Mouse (Mus musculus) embryonic facial prominence, embryonic 13.5 days (tissue): ENCODE measurements around the gene Tbx1. TPM values are rescaled to one million over a fixed set of nuclear protein-coding genes. Genes with fewer than 3 reads are reported as not detected.
A peak's percentile ranks its signal among the peaks of the same experiment; 100 is the strongest.

ENCODE experiments used
- ATAC-seq: fragments of 200-750 bp; cut with Nextera tagmentation; 2 replicates; pipeline ENCODE4 v1.8.0; 2017; ENCODE audit warnings: low read depth; ENCODE audit not compliant: insufficient number of reproducible peaks, insufficient read depth, low FRiP score, low TSS enrichment
- H3K27ac ChIP-seq: fragments of 300-500 bp; sonication (generic); 2 replicates; pipeline ENCODE4 v1.5.1; 2015; ENCODE audit warnings: moderate library complexity, mild to moderate bottlenecking, inconsistent platforms
- H3K27me3 ChIP-seq: fragments of 300-500 bp; sonication (generic); 2 replicates; pipeline ENCODE4 v1.6.1; 2015; ENCODE audit warnings: mild to moderate bottlenecking, inconsistent platforms
- H3K36me3 ChIP-seq: fragments of 300-500 bp; sonication (generic); 2 replicates; pipeline ENCODE4 v1.6.1; 2015; ENCODE audit warnings: mild to moderate bottlenecking, inconsistent platforms
- H3K4me1 ChIP-seq: fragments of 300-500 bp; sonication (generic); 2 replicates; pipeline ENCODE4 v1.6.1; 2015; ENCODE audit warnings: inconsistent platforms
- H3K4me2 ChIP-seq: fragments of 300-500 bp; sonication (generic); 2 replicates; pipeline ENCODE4 v1.6.1; 2015; ENCODE audit warnings: moderate library complexity, mild to moderate bottlenecking, inconsistent platforms
- H3K4me3 ChIP-seq: fragments of 300-500 bp; sonication (generic); 2 replicates; pipeline ENCODE4 v1.5.1; 2015; ENCODE audit warnings: mild to moderate bottlenecking, inconsistent platforms
- H3K9ac ChIP-seq: fragments of 300-500 bp; sonication (generic); 2 replicates; pipeline ENCODE4 v1.6.1; 2015; ENCODE audit warnings: mild to moderate bottlenecking, inconsistent platforms
- H3K9me3 ChIP-seq: fragments of 300-500 bp; sonication (generic); 2 replicates; pipeline ENCODE4 v1.6.1; 2016; ENCODE audit warnings: inconsistent platforms
- WGBS: fragments of 180-500 bp; shearing (Covaris S2); methylation state at CpG from one replicate; pipeline ENCODE4 v1.1.7; 2015; ENCODE audit warnings: mixed read lengths; 5-methylcytosine and 5-hydroxymethylcytosine counted together
- polyA plus RNA-seq: library from polyadenylated mRNA; unstranded; fragments of >200 nt; fragmentation: Nextera tagmentation; extraction: Ambion mirVana; gene quantifications from 2 replicates; pipeline ENCODE4 v1.2.1, GENCODE M21; 2015

Gene Tbx1
- polyA plus RNA-seq, 1 experiment from 2014 or later = 7.9 TPM

DNA sequence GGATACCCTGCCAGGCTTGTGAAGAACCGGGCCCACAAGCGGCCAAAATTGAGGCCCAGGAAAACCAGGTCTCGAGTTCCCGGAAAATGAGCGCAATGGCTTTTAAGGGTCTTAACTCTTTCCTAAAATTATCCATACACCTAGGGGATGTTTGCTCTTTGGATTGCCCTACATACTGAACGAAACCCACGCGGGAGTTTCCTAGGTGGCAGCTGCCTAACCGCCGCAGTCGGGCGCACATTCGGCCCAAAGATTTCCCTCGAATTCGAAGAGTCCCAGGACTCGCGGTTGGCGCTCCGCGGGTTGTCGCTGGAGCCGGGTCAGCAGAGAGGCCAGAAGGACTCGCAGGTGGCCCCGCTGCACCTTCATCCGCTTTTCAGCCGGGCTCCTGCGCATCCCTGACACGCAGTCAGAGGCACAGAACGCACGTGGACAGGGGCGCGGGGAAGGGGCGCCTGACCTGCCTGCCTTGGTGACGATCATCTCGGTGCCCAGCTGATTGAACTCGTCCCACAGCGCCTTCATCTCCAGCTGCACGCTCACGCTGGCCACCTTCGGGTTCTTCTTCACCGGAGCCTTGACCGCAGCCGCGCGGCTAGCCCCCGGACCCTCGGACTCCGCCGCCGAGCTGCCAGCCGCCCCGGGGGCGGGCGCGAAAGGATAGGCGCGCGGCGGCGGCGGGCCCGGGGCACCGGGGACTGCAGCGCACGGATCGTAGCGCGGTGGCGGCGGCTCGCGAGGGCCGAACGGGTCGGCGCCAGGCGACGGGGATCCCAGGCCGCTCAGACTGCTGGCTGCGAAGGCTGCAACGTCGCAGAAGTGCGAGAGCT, 4.2 kb downstream of the Tbx1 start:
- peaks cover 57% of the 10 kb centered on the region for H3K4me1 ChIP-seq
- H3K9me3 ChIP-seq = no peaks in the 10 kb centered on the region
- H3K4me2 ChIP-seq = peak overlapping the region; percentile 82
- WGBS = 2% methylated on average over 82 of the region's 83 CpGs
- no peaks in the 10 kb centered on the region for H3K36me3 ChIP-seq
- peak overlapping the region; percentile 55; the same call in 1 of the 2 replicates for H3K27ac ChIP-seq
- H3K4me3 ChIP-seq = peak overlapping the region; percentile 52
- H3K27me3 ChIP-seq = peaks cover 100% of the 10 kb centered on the region
- peak overlapping the region; percentile 75 for H3K9ac ChIP-seq
- no peak for ATAC-seq

DNA sequence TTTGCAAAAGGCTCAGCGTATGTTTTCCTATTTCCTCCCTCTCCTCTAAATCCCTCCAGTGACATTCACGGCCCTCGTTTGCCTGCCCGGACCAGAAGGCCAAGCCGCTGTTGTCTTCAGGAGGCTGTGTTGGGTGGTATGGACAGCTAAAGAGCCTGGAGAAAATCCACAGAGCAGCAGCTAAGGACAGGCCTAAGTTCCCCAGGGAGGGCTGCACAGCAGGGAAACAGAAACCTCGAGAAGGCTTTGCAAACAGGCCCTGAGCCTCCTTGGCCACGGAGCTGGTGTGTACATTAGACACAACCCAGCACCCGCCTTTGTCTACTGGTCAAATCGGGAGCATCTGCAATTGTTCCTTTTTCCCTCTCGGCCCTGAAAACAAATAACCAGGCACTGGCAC, 4.8 kb downstream of the Tbx1 start:
- H3K36me3 ChIP-seq = no peaks in the 10 kb centered on the region
- H3K4me1 ChIP-seq = peaks cover 54% of the 10 kb centered on the region
- ATAC-seq = no peak

DNA sequence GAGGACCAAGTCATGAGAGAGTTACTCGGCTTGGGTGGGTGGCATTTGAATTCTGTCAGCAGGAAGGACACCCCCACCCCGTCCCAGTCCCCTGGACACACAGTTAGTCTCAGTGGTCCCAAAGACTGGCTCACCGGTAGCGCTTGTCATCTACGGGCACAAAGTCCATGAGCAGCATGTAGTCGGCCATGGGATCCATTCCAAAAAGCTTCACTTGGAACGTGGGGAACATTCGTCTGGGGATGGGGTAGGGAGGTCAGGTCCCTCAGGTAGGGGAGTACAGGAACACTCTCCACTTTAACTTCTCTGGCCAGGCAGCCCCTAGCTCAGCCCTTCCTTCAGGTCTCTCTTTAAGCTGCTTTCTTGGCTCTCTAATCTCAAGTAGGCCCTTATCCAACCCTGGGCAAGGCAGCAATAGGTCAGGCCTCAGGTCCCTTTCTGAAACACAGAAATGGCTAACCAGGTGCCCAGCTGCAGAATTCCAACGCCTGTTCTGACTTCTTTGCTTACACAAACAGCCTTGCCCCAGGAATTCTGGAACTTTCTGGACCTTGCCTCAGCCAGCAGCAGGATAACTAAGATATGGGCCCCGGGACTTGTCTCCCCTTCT, 5.5 kb downstream of the Tbx1 start:
- Histone ChIP-seq H3K27ac (no peak overlapping the region), H3K27me3 (peaks cover 100% of the 10 kb centered on the region), H3K9me3 (no peaks in the 10 kb centered on the region), H3K36me3 (no peaks in the 10 kb centered on the region), H3K4me3 (peak overlapping the region; percentile 52), H3K4me1 (peaks cover 47% of the 10 kb centered on the region), H3K4me2 (peak overlapping the region; percentile 82), H3K9ac (peak overlapping the region; percentile 75)
- no peak for ATAC-seq
- 37% methylated on average over 10 of the region's 10 CpGs for WGBS

More for the DNA sequence above, 4.8 kb downstream of the Tbx1 start:
- 20% methylated on average over 10 of the region's 10 CpGs for WGBS
- H3K9me3 ChIP-seq = no peaks in the 10 kb centered on the region
- H3K27ac ChIP-seq = no peak overlapping the region
- H3K27me3 ChIP-seq = peaks cover 100% of the 10 kb centered on the region
- peak overlapping the region; percentile 75 for H3K9ac ChIP-seq
- peak overlapping the region; percentile 82 for H3K4me2 ChIP-seq
- peak overlapping the region; percentile 52 for H3K4me3 ChIP-seq

DNA sequence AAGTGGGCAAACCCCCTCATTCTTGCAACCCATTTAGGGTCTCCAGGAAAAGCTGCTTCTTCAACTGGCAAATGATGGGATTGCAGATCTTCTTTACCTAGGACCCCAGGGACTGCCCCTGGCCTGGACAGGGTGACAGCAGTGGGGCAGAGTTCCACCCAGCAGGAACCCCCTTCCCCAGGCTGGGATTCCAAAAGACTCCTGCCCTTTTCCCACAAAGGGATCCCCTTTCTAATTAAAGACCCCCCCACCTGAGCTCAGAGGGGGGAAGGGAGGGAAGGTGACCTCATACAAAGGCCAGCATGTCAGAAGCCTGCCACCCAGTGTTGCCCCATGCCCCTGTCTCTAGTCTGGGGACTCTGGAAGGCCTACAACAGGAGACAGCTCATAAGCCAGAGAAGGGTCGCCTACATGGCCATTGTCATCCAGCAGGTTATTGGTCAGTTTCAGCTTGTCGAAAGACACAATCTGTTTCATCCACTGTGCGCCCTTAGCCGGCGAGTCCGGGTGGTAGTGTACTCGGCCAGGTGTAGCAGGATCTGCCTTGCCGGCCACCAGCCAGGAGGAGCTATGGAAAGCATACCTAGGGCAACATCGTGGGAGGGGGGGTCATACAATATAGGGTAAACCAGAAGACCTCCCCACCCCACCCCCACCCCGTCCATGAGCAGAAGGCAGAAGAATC, 6.7 kb downstream of the Tbx1 start:
- Histone ChIP-seq H3K4me1 (peaks cover 41% of the 10 kb centered on the region), H3K4me3 (peak overlapping the region; percentile 10; the same call in 1 of the 2 replicates)

DNA sequence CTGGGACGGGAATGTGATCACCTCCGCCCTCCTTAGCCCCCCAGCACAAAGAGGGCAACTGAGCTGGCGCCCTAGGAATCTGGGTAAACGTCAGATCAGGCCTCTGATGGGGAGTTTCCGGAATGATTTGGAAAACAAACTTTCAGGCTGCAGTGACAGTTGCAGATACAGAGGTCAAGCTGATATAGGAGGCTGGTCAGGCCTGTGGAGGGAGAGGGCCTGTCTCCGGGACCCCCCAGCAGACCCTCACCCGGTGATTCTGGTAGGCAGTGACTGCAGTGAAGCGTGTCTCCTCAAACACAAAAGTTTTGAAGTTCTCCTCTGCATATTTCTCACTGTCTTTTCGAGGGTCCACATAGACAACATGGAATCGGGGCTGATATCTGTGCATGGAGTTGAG, 7.3 kb downstream of the Tbx1 start:
- ATAC-seq = no peak
- Histone ChIP-seq H3K27me3 (peaks cover 97% of the 10 kb centered on the region), H3K36me3 (no peaks in the 10 kb centered on the region), H3K27ac (no peak overlapping the region), H3K4me2 (peak overlapping the region; percentile 73), H3K9ac (0 out of 2 replicates have a peak overlapping the region, but pooled peaks have one; percentile 59), H3K4me1 (peaks cover 37% of the 10 kb centered on the region), H3K9me3 (no peaks in the 10 kb centered on the region), H3K4me3 (peak overlapping the region; percentile 44; the same call in 1 of the 2 replicates)
- WGBS = 30% methylated on average over 10 of the region's 10 CpGs

More for the DNA sequence above, 6.7 kb downstream of the Tbx1 start:
- Histone ChIP-seq H3K36me3 (no peaks in the 10 kb centered on the region), H3K27ac (no peak overlapping the region), H3K9me3 (no peaks in the 10 kb centered on the region), H3K27me3 (peaks cover 97% of the 10 kb centered on the region), H3K9ac (no peak overlapping the region), H3K4me2 (peak overlapping the region; percentile 82)
- 21% methylated on average over 10 of the region's 10 CpGs for WGBS
- no peak for ATAC-seq

DNA sequence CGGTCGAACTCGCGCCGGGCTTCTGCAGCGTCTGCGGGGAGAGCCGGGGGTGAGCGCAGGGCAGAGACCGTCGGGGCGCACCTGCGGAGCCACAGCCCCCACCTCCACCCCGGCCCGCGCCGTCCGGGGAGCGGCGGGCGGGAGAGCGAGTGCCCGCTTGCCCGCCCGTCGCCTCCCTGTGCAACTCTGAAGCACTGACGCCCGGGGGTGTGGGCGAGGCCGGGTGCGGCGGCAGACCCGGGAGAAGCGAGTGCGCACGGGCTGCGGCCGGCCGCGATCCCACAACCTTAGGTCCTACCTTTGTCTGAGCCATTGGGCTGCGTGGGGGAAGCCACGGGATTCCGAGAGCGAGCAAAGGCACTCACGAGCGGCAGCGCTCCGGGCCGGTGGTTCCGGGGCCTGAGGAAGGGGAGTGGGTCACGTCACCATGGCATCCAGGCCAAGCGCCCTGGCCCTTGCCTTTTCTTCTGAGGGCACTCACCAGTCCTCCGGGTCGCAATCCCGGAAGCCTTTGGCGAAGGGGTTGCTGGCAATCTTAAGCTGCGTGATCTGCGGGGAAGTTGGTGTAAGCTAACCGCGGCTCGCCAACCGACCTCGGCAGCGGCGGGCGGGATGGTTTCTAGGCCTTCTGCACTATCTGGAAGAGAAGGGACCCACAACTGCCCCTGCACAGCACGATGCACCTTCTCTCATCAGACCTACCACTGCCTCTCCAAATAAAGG, 7.9 kb downstream of the Tbx1 start:
- Histone ChIP-seq H3K27ac (no peak overlapping the region), H3K9me3 (no peaks in the 10 kb centered on the region), H3K27me3 (peaks cover 92% of the 10 kb centered on the region), H3K4me3 (peak overlapping the region; percentile 44), H3K4me2 (peak overlapping the region; percentile 73), H3K4me1 (peaks cover 37% of the 10 kb centered on the region), H3K36me3 (no peaks in the 10 kb centered on the region), H3K9ac (peak overlapping the region; percentile 59)
- WGBS = 1% methylated on average over 67 of the region's 67 CpGs
- ATAC-seq = no peak

DNA sequence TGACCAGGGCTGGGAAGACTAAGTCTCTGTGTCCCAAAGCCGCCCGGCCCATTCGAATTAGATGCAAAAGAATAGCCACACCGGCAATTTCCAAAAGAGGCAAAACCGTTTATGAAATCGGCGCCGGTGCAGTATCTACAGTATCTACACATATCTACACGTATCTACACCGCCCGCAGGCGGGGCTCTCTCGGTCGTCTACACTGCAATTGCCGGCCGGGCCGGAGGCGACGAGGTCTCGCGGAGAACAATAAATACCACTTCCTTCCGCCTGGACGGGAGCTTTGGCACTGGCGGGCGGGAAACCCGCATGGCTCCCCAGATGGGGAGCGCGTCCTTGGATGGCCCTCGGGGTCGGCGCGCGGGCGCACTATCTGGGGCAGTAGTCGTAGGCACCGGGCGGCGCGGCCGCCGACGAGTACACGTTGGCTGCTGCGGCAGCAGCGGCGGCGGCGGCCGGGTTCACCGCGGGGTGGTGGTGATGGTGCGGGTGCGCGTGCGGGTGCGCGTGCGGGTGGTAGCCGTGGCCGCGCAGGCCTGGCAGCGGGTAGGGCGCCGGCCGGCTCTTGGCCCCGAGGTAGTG, 8.8 kb downstream of the Tbx1 start:
- Histone ChIP-seq H3K36me3 (no peaks in the 10 kb centered on the region), H3K27ac (peak overlapping the region; percentile 39; the same call in 1 of the 2 replicates), H3K27me3 (peaks cover 87% of the 10 kb centered on the region), H3K4me3 (peak overlapping the region; percentile 44), H3K9ac (peak overlapping the region; percentile 59), H3K4me2 (peak overlapping the region; percentile 73), H3K9me3 (no peaks in the 10 kb centered on the region), H3K4me1 (peaks cover 44% of the 10 kb centered on the region)
- under 1% methylated on average over 61 of the region's 66 CpGs for WGBS
- ATAC-seq = no peak

DNA sequence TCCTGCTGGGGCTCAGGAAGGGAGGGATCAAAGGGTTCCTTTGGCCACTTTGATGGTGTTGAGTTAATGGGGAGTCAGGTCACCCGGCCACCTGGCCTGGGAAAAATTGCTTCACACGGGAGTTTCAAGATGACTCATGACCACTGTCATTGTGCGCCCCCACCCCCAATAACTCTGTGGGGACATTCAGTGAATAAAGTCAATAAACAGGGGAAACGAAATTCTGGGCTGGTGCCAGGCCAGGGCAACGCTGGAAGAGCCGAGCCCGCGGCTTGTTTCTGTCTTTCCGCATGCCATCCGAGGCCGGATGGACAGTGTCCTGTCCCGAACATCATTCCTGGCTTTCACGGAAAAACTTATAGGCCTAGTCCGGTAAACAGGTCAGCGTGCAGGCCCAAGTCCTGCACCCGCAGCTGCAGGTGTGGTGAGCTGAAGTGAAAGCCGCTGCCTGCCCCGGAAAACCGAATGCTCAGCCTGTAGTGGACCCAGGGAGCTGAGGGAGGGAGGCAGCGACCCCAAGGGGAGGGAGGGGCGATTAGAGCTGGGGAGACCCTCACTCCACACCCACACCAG, 9.3 kb downstream of the Tbx1 start:
- Histone ChIP-seq H3K4me3 (peak overlapping the region; percentile 44), H3K9ac (0 out of 2 replicates have a peak overlapping the region, but pooled peaks have one; percentile 27), H3K27me3 (peaks cover 83% of the 10 kb centered on the region), H3K9me3 (no peaks in the 10 kb centered on the region), H3K4me1 (peaks cover 40% of the 10 kb centered on the region), H3K27ac (peak overlapping the region; percentile 39; the same call in 1 of the 2 replicates), H3K36me3 (no peaks in the 10 kb centered on the region), H3K4me2 (peak overlapping the region; percentile 73)
- 7% methylated on average over 21 of the region's 21 CpGs for WGBS
- no peak for ATAC-seq

DNA sequence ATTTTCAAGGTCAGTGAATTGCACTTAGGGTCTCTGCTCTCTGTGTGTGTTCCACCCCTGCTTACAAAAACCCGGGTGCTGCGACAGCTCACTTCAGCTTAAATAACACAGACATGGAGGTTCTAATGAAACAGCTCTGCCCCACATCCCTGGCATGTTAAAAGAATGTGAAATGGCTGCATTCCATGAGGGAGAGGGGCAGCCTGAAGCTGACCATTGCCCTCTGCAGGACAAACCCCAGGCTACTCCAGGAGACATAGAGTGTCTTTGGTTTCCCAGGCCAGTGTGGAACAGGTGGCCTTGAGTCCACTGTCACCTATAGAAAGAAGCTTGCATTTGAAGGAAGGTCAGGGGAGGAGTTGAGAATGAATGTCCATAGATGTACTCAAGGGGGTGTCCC, 10.1 kb downstream of the Tbx1 start:
- ATAC-seq = no peak
- Histone ChIP-seq H3K9ac (no peak overlapping the region), H3K4me3 (no peak overlapping the region), H3K36me3 (no peaks in the 10 kb centered on the region), H3K4me2 (no peak overlapping the region), H3K27me3 (peaks cover 76% of the 10 kb centered on the region), H3K27ac (no peak overlapping the region), H3K4me1 (peaks cover 36% of the 10 kb centered on the region), H3K9me3 (no peaks in the 10 kb centered on the region)
- 29% methylated on average over 2 of the region's 2 CpGs for WGBS

DNA sequence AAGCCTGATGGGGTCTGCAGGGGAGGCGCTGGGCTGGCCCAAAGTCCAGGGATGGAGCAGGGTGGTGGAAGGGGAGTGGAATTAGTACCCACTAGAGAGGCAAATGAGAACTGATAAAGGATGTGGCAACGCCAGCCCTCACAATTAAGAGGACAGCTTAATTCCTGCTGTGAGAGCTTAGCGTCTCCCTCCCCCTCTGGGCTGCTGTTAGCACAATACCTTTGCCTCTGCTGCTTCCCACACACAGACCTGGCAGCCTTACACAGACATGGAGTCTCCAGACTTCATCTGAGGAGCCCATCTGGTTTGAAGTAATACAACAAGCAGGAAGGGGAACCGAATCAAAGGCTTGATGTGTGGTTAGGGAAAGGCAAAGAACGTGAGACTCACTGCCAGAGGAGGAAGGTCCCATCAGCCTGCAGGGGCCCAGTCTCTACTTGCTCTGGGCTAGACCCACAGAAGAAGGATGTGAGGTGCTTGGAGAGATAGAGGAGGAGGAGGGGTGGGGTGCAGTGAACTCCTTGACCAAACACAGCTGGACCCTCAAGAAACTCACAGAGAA, 12.8 kb downstream of the Tbx1 start:
- Histone ChIP-seq H3K4me1 (peaks cover 34% of the 10 kb centered on the region), H3K9me3 (no peaks in the 10 kb centered on the region), H3K27me3 (peaks cover 49% of the 10 kb centered on the region), H3K4me2 (no peak overlapping the region), H3K9ac (0 out of 2 replicates have a peak overlapping the region, but pooled peaks have one; percentile 27), H3K27ac (no peak overlapping the region), H3K36me3 (no peaks in the 10 kb centered on the region), H3K4me3 (no peak overlapping the region)
- ATAC-seq = no peak
- 6% methylated on average over 5 of the region's 5 CpGs for WGBS
